Mouse (Mus musculus) erythroblast, embryonic 14.5 days (primary cell): Measurements from ENCODE around the gene Orc2.

Source experiments
- GATA1 ChIP-seq: IDR thresholded peaks from 2 replicates; pipeline ENCODE4 v1.6.1; 2012; ENCODE audit warnings: low read length, inconsistent platforms, mixed read lengths
- TAL1 ChIP-seq: IDR thresholded peaks from 3 replicates; pipeline ENCODE4 v1.6.1; 2012; ENCODE audit warnings: low read length, inconsistent platforms, mixed read lengths

DNA sequence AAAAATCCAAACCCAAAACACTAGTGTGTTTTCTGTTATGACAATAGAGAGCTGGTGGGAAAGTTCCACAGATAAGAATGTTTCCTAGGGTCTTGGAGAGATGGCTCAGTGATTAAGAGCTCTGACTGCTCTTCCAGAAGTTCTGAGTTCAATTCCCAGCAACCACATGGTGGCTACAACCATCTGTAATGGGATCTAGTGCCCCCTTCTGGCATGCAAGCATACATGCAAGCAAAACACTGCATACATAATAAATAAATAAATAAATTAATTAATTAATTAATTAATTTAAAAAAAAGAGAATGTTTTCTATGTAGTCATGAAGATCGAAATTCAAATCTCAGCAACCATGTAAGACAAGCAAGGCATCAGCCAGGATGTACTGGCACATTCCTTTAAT lies 6.2 kb downstream of the Orc2 start:
- TF ChIP-seq GATA1, result no peak
- TF ChIP-seq TAL1, result no peak
